Mouse (Mus musculus) layer of hippocampus, adult 9-10 months (tissue): ENCODE data around the gene Gm3727.
"Not testable (repeated sequence)": the region's sequence is repeated elsewhere in the genome, so short reads cannot be mapped to it uniquely, and the experiment has no call there.

Experiments used
- DNase-seq: peaks from one replicate; pipeline ENCODE4 v3.0.0; 2022; ENCODE audit warnings: low spot score

The Gm3727 gene

GRCm38 (mm10) chr14:7264614-7265013, at the start of gene Gm3727:
TSS of gene Gm3727 (minus strand) at chr14:7264714.
- not testable (repeated sequence) for DNase-seq

- peak; percentile 12 for DNase-seq
Observed at GRCm38 (mm10) chr14:7243498-7243897, 21.0 kb downstream of the Gm3727 start.
